Mouse (Mus musculus) hindbrain, embryonic 11.5 days (tissue): ENCODE results near the gene Carmil3. TPM values are rescaled to one million over a fixed set of nuclear protein-coding genes. Genes with fewer than 3 reads are reported as not detected.

Experiments
- polyA plus RNA-seq: library from polyadenylated mRNA; unstranded; fragments of >200 nt; fragmentation: Nextera tagmentation; extraction: Ambion mirVana; gene quantifications from 2 replicates; pipeline ENCODE4 v1.2.1, GENCODE M21; 2014

The Carmil3 gene
- polyA plus RNA-seq, 1 experiment from 2014 or later, result 14.0 TPM

Other genes starting within 250 kb of the Carmil3 start
- gene Dhrs4, start 11.9 kb upstream of the Carmil3 start, polyA plus RNA-seq, result 26.0 and 36.5 TPM in 2 replicates
- 1.3 and 1.6 TPM in 2 replicates for gene Cpne6, start 19.8 kb downstream of the Carmil3 start, polyA plus RNA-seq
- 0.15 and 0.20 TPM in 2 replicates for gene Nrl, start 34.3 kb downstream of the Carmil3 start, polyA plus RNA-seq
- gene Pck2, start 49.6 kb downstream of the Carmil3 start, polyA plus RNA-seq, result 11.3 and 12.6 TPM in 2 replicates
- gene Dcaf11, start 69.4 kb downstream of the Carmil3 start, polyA plus RNA-seq, result 81.5 and 85.4 TPM in 2 replicates
- 0.52 TPM in 1 of 2 replicates, not detected in the other for gene A730061H03Rik, start 69.8 kb downstream of the Carmil3 start, polyA plus RNA-seq
- gene Fitm1, start 85.0 kb downstream of the Carmil3 start, polyA plus RNA-seq, result 0.77 and 1.8 TPM in 2 replicates
- gene Psme1, start 87.5 kb downstream of the Carmil3 start, polyA plus RNA-seq, result 126 TPM in 2 replicates
- 6.4 and 8.5 TPM in 2 replicates for gene Emc9, start 94.7 kb downstream of the Carmil3 start, polyA plus RNA-seq
- gene Psme2, start 100.5 kb downstream of the Carmil3 start, polyA plus RNA-seq, result 195 and 222 TPM in 2 replicates
- 10.6 and 12.1 TPM in 2 replicates for gene Rnf31, start 101.1 kb downstream of the Carmil3 start, polyA plus RNA-seq
- gene Irf9, start 112.9 kb downstream of the Carmil3 start, polyA plus RNA-seq, result 6.9 and 7.6 TPM in 2 replicates
- gene Rec8, start 127.4 kb downstream of the Carmil3 start, polyA plus RNA-seq, result 8.2 and 8.8 TPM in 2 replicates
- 71.2 and 73.1 TPM in 2 replicates for gene Ipo4, start 145.3 kb downstream of the Carmil3 start, polyA plus RNA-seq
- 1.7 and 4.0 TPM in 2 replicates for gene Gm49378, start 147.2 kb downstream of the Carmil3 start, polyA plus RNA-seq
- 60.2 and 61.9 TPM in 2 replicates for gene Tm9sf1, start 153.2 kb downstream of the Carmil3 start, polyA plus RNA-seq
- gene Tssk4, start 159.5 kb downstream of the Carmil3 start, polyA plus RNA-seq, result 0.38 and 0.48 TPM in 2 replicates
- 67.7 and 70.2 TPM in 2 replicates for gene Mdp1, start 169.9 kb downstream of the Carmil3 start, polyA plus RNA-seq
- gene Gmpr2, start 181.3 kb downstream of the Carmil3 start, polyA plus RNA-seq, result 54.6 and 58.8 TPM in 2 replicates
- 596 and 597 TPM in 2 replicates for gene Nedd8, start 181.5 kb downstream of the Carmil3 start, polyA plus RNA-seq
- 52.7 and 63.1 TPM in 2 replicates for gene Tinf2, start 191.2 kb downstream of the Carmil3 start, polyA plus RNA-seq
- 0.36 and 0.49 TPM in 2 replicates for gene Tgm1, start 223.3 kb downstream of the Carmil3 start, polyA plus RNA-seq
- 25.3 and 27.4 TPM in 2 replicates for gene Rabggta, start 231.6 kb downstream of the Carmil3 start, polyA plus RNA-seq